Mouse (Mus musculus): Measurements from ENCODE around the gene Art3. TPM values are rescaled to one million over a fixed set of nuclear protein-coding genes. Genes with fewer than 3 reads are reported as not detected.

Gene Art3
- total RNA-seq, 2 experiments from 2014 or later: 4.8 TPM; not detected in 1

Other genes starting within 250 kb of the Art3 start
- 89.7 and 90.9 TPM in 2 replicates for gene G3bp2, start 248.1 kb upstream of the Art3 start, total RNA-seq (2014; fragmentation: Nextera tagmentation)
- 126 and 130 TPM in 2 replicates for gene G3bp2, start 248.1 kb upstream of the Art3 start, total RNA-seq (2017)
- 49.7 and 51.3 TPM in 2 replicates for gene Uso1, start 193.9 kb upstream of the Art3 start, total RNA-seq (2014; fragmentation: Nextera tagmentation)
- gene Uso1, start 193.9 kb upstream of the Art3 start, total RNA-seq (2017): 23.7 and 28.1 TPM in 2 replicates
- not detected in 2 replicates for gene U90926, start 116.4 kb upstream of the Art3 start, total RNA-seq (2014; fragmentation: Nextera tagmentation)
- gene U90926, start 116.4 kb upstream of the Art3 start, total RNA-seq (2017): not detected in 2 replicates
- not detected in 2 replicates for gene Ppef2, start 75.5 kb upstream of the Art3 start, total RNA-seq (2014; fragmentation: Nextera tagmentation)
- not detected in 2 replicates for gene Ppef2, start 75.5 kb upstream of the Art3 start, total RNA-seq (2017)
- gene Naaa, start 53.7 kb upstream of the Art3 start, total RNA-seq (2014; fragmentation: Nextera tagmentation): 5.8 and 17.9 TPM in 2 replicates
- 7.2 and 11.9 TPM in 2 replicates for gene Naaa, start 53.7 kb upstream of the Art3 start, total RNA-seq (2017)
- 41.2 and 46.9 TPM in 2 replicates for gene Sdad1, start 21.3 kb upstream of the Art3 start, total RNA-seq (2014; fragmentation: Nextera tagmentation)
- gene Sdad1, start 21.3 kb upstream of the Art3 start, total RNA-seq (2017): 67.5 and 84.2 TPM in 2 replicates
- gene Cxcl9, start 3.7 kb upstream of the Art3 start, total RNA-seq (2014; fragmentation: Nextera tagmentation): not detected in 2 replicates
- 0.22 and 0.52 TPM in 2 replicates for gene Cxcl9, start 3.7 kb upstream of the Art3 start, total RNA-seq (2017)
- gene Cxcl10, start 17.1 kb downstream of the Art3 start, total RNA-seq (2014; fragmentation: Nextera tagmentation): not detected in 2 replicates
- gene Cxcl10, start 17.1 kb downstream of the Art3 start, total RNA-seq (2017): 4.6 and 18.8 TPM in 2 replicates
- 45.1 and 73.9 TPM in 2 replicates for gene Nup54, start 103.4 kb downstream of the Art3 start, total RNA-seq (2014; fragmentation: Nextera tagmentation)
- gene Nup54, start 103.4 kb downstream of the Art3 start, total RNA-seq (2017): 82.6 and 103 TPM in 2 replicates
- gene Scarb2, start 175.0 kb downstream of the Art3 start, total RNA-seq (2014; fragmentation: Nextera tagmentation): 17.2 and 20.9 TPM in 2 replicates
- gene Scarb2, start 175.0 kb downstream of the Art3 start, total RNA-seq (2017): 41.2 and 43.1 TPM in 2 replicates
- not detected in 2 replicates for gene Fam47e, start 223.2 kb downstream of the Art3 start, total RNA-seq (2014; fragmentation: Nextera tagmentation)
- not detected in 2 replicates for gene Fam47e, start 223.2 kb downstream of the Art3 start, total RNA-seq (2017)

All from granulocyte monocyte progenitor cell, adult 5-6 weeks (primary cell).